27 mouse cellular contexts compared by ENCODE assay signal in the genomic region with DNA sequence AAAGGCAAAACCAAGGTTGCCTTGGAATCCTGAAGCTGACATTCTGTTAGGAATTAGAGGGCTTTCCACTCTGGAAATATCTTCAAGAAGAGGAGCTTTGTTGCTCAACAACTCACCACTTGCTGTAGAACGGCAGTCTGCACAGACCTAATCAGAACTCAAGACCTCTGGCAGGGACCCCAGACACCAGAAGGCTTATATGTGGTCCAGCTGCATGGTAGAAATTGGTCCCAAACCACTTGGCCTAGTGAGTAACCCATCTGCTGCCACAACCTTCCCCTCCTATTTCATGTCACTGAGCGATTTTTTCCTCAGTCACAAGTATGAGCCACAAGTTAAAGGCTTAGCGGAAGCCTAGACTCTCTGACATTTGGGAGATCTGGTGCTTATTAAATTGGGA.
DNase-seq lines count a peak whose midpoint lies in the region; ATAC-seq and TF ChIP-seq lines count a peak whose summit lies in the region.
"Had no signal": no experiment of that assay in that cellular context is flagged by ENCODE, and none has a peak within 500 bp of the region (broad histone marks: within the 10 kb centered on the region; RNA-seq: fewer than 3 reads in every experiment).

No protein-coding gene starts in this region.

- 83% methylated on average over 3 of the region's 3 CpGs for WGBS in midbrain, postnatal 0 days
- 86% methylated on average over 3 of the region's 3 CpGs for WGBS in midbrain, embryonic 11.5 days

- H3K27ac ChIP-seq in midbrain, postnatal 0 days (ENCODE audit: low read depth, low read length) = no peak overlapping the region
- no peak overlapping the region for H3K27ac ChIP-seq in midbrain, embryonic 11.5 days (ENCODE audit: low read depth, low read length)
- H3K27ac ChIP-seq: forebrain, embryonic 12.5 days; hindbrain, embryonic 14.5 days; limb, embryonic 10.5 days; limb, embryonic 15.5 days; liver, embryonic 13.5 days; midbrain, embryonic 13.5 days had no signal

- no peaks in the 10 kb centered on the region for H3K27me3 ChIP-seq in midbrain, postnatal 0 days (ENCODE audit: insufficient read depth, low read length)
- no peaks in the 10 kb centered on the region for H3K27me3 ChIP-seq in midbrain, embryonic 11.5 days (ENCODE audit: control insufficient read depth, insufficient read depth, low read length)
- H3K27me3 ChIP-seq: forebrain, embryonic 12.5 days; limb, embryonic 15.5 days; liver, embryonic 13.5 days; megakaryocyte, embryonic 14.5 days; midbrain, embryonic 13.5 days had no signal

- H3K9me3 ChIP-seq in midbrain, postnatal 0 days (ENCODE audit: low read length) = no peaks in the 10 kb centered on the region
- H3K9me3 ChIP-seq in midbrain, embryonic 11.5 days (ENCODE audit: control insufficient read depth, low read length) = no peaks in the 10 kb centered on the region
- H3K9me3 ChIP-seq: forebrain, embryonic 12.5 days; limb, embryonic 10.5 days; limb, embryonic 15.5 days; liver, embryonic 13.5 days; midbrain, embryonic 13.5 days had no signal

- DNase-seq in cerebellum, postnatal 25 days = peak; percentile 14 to 28
- DNase-seq in cerebellum, adult 11-12 months = no peak
- DNase-seq in kidney, postnatal 10 days = peak; percentile 60
- no peak for DNase-seq in kidney, postnatal 25 days
- DNase-seq in midbrain, postnatal 0 days (ENCODE audit: low spot score) = peak; percentile 17
- no peak for DNase-seq in midbrain, embryonic 11.5 days (ENCODE audit: low spot score, missing footprints)
- DNase-seq: adrenal gland, postnatal 25 days; B cell, adult 2 months; gastrocnemius, postnatal 25 days; heart, adult 18-20 months; heart, postnatal 4 days; kidney, adult 11 months; layer of hippocampus, adult 9-11 months; liver, embryonic 13.5 days; lung, adult 18-20 months; lung, postnatal 4 days; thymus, postnatal 4 days had no signal

- no peak overlapping the region for H3K9ac ChIP-seq in midbrain, postnatal 0 days (replicated peaks; ENCODE audit: low read length, poor library complexity, severe bottlenecking)
- H3K9ac ChIP-seq in midbrain, embryonic 11.5 days (ENCODE audit: low read length) = no peak overlapping the region
- H3K9ac ChIP-seq: forebrain, embryonic 12.5 days; hindbrain, embryonic 14.5 days; limb, embryonic 15.5 days; liver, embryonic 13.5 days; midbrain, embryonic 13.5 days had no signal

- H3K4me2 ChIP-seq in midbrain, postnatal 0 days (ENCODE audit: low read depth, low read length, poor library complexity, severe bottlenecking) = no peak overlapping the region
- no peak overlapping the region for H3K4me2 ChIP-seq in midbrain, embryonic 11.5 days
- H3K4me2 ChIP-seq: forebrain, embryonic 12.5 days; heart, embryonic 11.5 days; hindbrain, embryonic 14.5 days; limb, embryonic 15.5 days; liver, embryonic 13.5 days; midbrain, embryonic 13.5 days had no signal

- H3K36me3 ChIP-seq in midbrain, postnatal 0 days (ENCODE audit: insufficient read depth, low read length) = no peaks in the 10 kb centered on the region
- H3K36me3 ChIP-seq in midbrain, embryonic 11.5 days (ENCODE audit: control insufficient read depth, insufficient read depth, low read length) = no peaks in the 10 kb centered on the region
- H3K36me3 ChIP-seq: forebrain, embryonic 12.5 days; limb, embryonic 10.5 days; limb, embryonic 15.5 days; liver, embryonic 13.5 days; midbrain, embryonic 13.5 days had no signal

- no peak for TF ChIP-seq CTCF in midbrain, postnatal 0 days (IDR thresholded peaks at IDR 0.05)

- no peak overlapping the region for H3K4me3 ChIP-seq in midbrain, postnatal 0 days (ENCODE audit: low read depth, low read length)
- no peak overlapping the region for H3K4me3 ChIP-seq in midbrain, embryonic 11.5 days (ENCODE audit: low read depth, low read length)
- H3K4me3 ChIP-seq: erythroblast, embryonic 14.5 days; forebrain, embryonic 12.5 days; limb, embryonic 10.5 days; limb, embryonic 15.5 days; liver, embryonic 13.5 days; megakaryocyte, embryonic 14.5 days; midbrain, embryonic 13.5 days had no signal

- H3K4me1 ChIP-seq in midbrain, postnatal 0 days (ENCODE audit: insufficient read depth, low read length) = no peaks in the 10 kb centered on the region
- no peaks in the 10 kb centered on the region; the same call in 1 of the 2 replicates for H3K4me1 ChIP-seq in midbrain, embryonic 11.5 days (ENCODE audit: control insufficient read depth, insufficient read depth, low read length)
- H3K4me1 ChIP-seq: limb, embryonic 15.5 days; liver, embryonic 13.5 days; megakaryocyte, embryonic 14.5 days; midbrain, embryonic 13.5 days had no signal

- ATAC-seq in midbrain, postnatal 0 days (ENCODE audit: low FRiP score) = no peak
- no peak for ATAC-seq in midbrain, embryonic 11.5 days (ENCODE audit: low FRiP score)
- ATAC-seq: inflammation-experienced regulatory T-cells, adult 6 months; lung, postnatal 0 days; midbrain, embryonic 13.5 days had no signal

Comparison
In these comparisons a context has a peak if more than half of its experiments do, and no peak if none do; other contexts are left out.
1. DNase-seq: peak in cerebellum, postnatal 25 days (2 of 2), kidney, postnatal 10 days (single experiment) and midbrain, postnatal 0 days (single experiment); none in cerebellum, adult 11-12 months (single experiment), kidney, postnatal 25 days (0 of 2) and midbrain, embryonic 11.5 days (single experiment).